Mouse (Mus musculus): Measurements from ENCODE around the gene Bag5. TPM values are rescaled to one million over a fixed set of nuclear protein-coding genes. Genes with fewer than 3 reads are reported as not detected.
"Not testable (repeated sequence)": the region's sequence is repeated elsewhere in the genome, so short reads cannot be mapped to it uniquely, and the experiment has no call there.

Bag5 gene
- polyA plus RNA-seq, 1 experiment from 2014 or later: 67.8 TPM

DNA sequence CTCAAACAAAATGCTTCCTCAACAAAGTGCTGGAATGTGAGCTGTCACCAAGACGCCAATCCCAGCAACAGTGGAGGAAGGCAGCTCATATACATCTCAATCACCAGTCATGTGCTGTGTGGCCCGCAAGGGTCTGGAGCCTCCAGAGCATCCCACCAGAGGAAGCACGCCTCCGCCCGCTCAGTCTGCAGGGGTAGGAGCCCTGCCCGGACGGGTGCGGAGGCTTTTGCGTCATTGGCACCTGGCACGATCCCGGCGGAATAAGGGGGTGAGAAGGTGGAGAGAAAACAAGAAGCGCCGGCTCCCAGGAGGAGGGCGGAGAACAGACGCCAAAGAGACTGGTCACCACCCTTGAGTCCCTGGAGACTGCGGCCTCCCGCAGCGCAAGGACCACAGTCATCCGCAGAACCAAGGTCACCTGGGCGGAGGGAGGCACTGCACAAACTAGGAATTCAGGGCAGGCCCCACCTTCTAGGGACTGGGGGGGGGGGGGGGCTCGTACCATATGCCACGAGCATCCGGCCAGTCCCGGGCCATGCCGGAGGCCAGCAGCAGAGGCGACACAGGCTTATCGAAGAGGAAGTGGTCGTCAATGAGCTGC lies 42.6 kb downstream of the Bag5 start:
- H3K27ac ChIP-seq (replicated peaks): peak overlapping the region; percentile 94
- WGBS: 3% methylated on average over 25 of the region's 29 CpGs
- peak overlapping the region; percentile 84 for H3K4me3 ChIP-seq
- peak overlapping the region; percentile 90 for H3K4me2 ChIP-seq
- no peaks in the 10 kb centered on the region for H3K9me3 ChIP-seq
- H3K27me3 ChIP-seq: no peaks in the 10 kb centered on the region
- peaks cover 40% of the 10 kb centered on the region for H3K4me1 ChIP-seq (replicated peaks)
- no peak for ATAC-seq (ENCODE audit: low FRiP score, low read depth)
- peak overlapping the region; percentile 98 for H3K9ac ChIP-seq
- peaks cover 6% of the 10 kb centered on the region; the same call in 1 of the 2 replicates for H3K36me3 ChIP-seq

DNA sequence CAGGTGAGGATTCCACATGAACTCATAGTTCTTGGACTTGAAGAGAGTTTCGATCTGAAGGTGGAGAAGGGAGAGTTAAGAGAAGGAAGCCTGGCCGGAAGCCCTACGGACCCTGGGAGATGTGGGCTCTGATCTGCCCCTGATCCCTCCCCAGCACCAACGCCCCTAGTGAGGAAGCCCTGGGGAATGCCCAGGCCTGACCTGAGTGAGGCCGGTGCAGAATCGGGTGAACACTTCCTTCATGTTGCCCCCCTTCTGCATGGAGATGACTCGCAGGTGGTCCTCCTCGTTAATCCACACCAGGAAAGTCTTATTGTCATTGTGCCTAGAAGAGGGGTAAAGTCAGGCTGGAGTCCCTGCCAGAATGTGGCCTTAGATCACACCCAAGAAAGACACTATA lies 43.1 kb downstream of the Bag5 start:
- Histone ChIP-seq H3K4me1 (replicated peaks) (peaks cover 40% of the 10 kb centered on the region), H3K4me2 (peak overlapping the region; percentile 90), H3K27ac (replicated peaks) (peak overlapping the region; percentile 94), H3K4me3 (peak overlapping the region; percentile 84), H3K9ac (peak overlapping the region; percentile 98), H3K27me3 (no peaks in the 10 kb centered on the region), H3K9me3 (no peaks in the 10 kb centered on the region), H3K36me3 (peaks cover 6% of the 10 kb centered on the region; the same call in 1 of the 2 replicates)
- 34% methylated on average over 8 of the region's 8 CpGs for WGBS
- ATAC-seq (ENCODE audit: low FRiP score, low read depth): no peak

DNA sequence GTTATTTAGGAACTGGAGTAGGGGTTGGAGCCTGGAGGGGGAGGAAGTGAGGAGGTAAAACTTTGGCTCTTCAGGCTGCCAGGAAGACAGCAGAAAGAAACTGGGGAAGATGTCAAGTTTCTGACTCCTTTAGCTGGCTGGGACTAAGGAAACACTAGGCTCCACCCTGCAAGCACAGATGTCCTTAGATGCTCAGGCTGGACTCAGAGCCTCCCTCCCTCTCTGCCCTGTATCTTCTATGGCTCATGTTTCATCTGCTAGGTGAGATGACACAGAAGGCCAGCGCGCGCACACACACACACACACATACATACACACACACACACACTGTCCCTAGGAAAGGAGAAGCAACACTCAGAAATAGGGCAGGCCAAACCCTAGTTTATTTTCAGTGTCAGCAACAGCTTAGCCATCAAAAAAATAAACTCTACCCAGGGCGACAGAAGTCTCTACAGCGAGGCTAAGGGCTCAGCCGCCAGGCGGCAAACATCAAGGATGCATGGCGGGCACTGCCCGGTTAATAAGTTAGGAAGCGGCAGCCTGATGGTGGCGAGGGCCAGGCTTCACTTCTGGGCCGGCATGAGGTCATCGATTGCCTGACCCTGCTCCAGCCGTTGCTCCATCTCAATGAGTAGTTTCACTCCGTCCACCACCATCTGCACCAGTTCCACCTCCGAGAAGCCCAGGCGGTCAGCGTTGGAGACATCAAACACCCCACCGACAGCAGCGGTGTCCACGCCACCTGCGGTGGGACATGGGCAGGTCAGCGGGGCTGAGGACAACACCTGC lies 43.9 kb downstream of the Bag5 start:
- ATAC-seq (ENCODE audit: low FRiP score, low read depth): no peak
- WGBS: 41% methylated on average over 23 of the region's 23 CpGs

DNA sequence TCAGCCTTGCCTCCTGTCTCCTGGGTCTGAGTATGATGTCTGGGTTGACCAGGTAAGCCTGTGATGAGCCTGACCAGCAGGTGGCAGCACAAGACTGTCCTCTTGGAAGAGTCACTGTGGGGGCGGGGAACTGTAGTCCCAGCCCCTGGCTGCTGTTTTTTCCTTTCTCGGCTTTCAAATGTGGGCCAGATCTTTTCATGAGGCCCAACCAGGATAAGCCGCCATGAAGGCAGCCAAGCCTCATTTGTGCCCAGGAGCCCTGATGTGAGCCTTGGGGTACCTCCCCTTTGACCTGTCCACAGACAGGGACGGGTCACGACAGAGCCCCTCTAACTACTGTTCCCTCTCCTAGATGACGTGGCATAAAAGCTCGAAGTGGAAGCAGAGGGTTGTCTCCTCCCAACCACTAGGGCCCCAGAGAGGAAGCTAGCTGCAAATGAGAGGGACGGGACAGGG lies 44.6 kb downstream of the Bag5 start:
- Histone ChIP-seq H3K4me2 (peak overlapping the region; percentile 90), H3K4me1 (replicated peaks) (peaks cover 40% of the 10 kb centered on the region), H3K27me3 (no peaks in the 10 kb centered on the region), H3K9ac (peak overlapping the region; percentile 98; the same call in 1 of the 2 replicates), H3K9me3 (no peaks in the 10 kb centered on the region), H3K27ac (replicated peaks) (peak overlapping the region; percentile 81), H3K4me3 (peak overlapping the region; percentile 84), H3K36me3 (peaks cover 6% of the 10 kb centered on the region; the same call in 1 of the 2 replicates)
- ATAC-seq (ENCODE audit: low FRiP score, low read depth): peak; percentile 52; the same call in 1 of the 2 replicates
- WGBS: under 1% methylated on average over 8 of the region's 8 CpGs

More for the DNA sequence above, 43.9 kb downstream of the Bag5 start:
- peak overlapping the region; percentile 98 for H3K9ac ChIP-seq
- peak overlapping the region; percentile 81 for H3K27ac ChIP-seq (replicated peaks)
- peak overlapping the region; percentile 90 for H3K4me2 ChIP-seq
- H3K36me3 ChIP-seq: peaks cover 6% of the 10 kb centered on the region; the same call in 1 of the 2 replicates
- peaks cover 40% of the 10 kb centered on the region for H3K4me1 ChIP-seq (replicated peaks)
- no peaks in the 10 kb centered on the region for H3K27me3 ChIP-seq
- H3K9me3 ChIP-seq: no peaks in the 10 kb centered on the region
- peak overlapping the region; percentile 84 for H3K4me3 ChIP-seq

DNA sequence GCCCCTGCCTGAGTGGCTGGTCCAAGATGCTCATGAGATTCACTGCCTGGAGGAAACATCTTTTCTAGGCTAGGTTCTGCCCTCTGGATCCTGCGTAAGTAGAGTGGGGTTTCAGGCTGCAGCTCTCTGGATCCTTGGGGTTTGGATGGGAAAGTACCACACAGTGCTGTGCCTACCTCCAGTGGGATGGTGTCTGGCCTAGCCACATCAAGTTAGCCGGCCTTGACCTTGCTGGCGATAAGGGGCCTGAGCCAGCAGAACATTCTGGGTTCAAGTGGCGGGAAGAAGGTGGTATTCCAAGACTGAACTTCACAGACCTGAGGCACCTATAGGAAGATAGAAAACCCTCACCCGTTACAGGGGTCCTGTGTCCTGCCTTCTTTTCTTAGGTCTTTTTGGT lies 45.6 kb downstream of the Bag5 start:
- ATAC-seq (ENCODE audit: low FRiP score, low read depth): no peak

DNA sequence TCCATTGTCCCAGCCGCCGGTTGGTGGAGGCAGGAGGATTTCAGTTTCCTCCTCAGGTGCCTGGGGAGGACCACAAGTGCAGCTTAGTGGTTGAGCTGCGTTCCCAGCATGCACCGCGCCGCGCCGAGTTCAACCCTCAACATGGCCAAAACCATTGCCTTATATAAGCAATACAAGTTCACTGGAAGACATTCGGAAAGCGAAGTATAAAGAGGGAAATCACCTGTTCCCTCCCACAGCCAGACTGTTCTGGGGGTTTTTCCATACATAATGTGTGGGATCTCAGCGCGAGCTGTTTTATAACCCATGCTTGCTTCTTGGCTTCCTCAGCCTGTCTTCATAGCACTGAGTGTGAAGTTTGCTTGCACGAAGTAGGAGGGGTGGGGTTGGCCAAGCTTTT lies 46.7 kb downstream of the Bag5 start:
- no peak for ATAC-seq (ENCODE audit: low FRiP score, low read depth)
- no peak overlapping the region for H3K27ac ChIP-seq (replicated peaks)
- 82% methylated on average over 13 of the region's 13 CpGs for WGBS

More for the DNA sequence above, 45.6 kb downstream of the Bag5 start:
- Histone ChIP-seq H3K4me2 (no peak overlapping the region), H3K27me3 (no peaks in the 10 kb centered on the region), H3K9me3 (no peaks in the 10 kb centered on the region), H3K4me3 (no peak overlapping the region), H3K27ac (replicated peaks) (no peak overlapping the region), H3K4me1 (replicated peaks) (peaks cover 34% of the 10 kb centered on the region), H3K36me3 (peaks cover 6% of the 10 kb centered on the region; the same call in 1 of the 2 replicates), H3K9ac (no peak overlapping the region)
- 94% methylated on average over 5 of the region's 5 CpGs for WGBS

DNA sequence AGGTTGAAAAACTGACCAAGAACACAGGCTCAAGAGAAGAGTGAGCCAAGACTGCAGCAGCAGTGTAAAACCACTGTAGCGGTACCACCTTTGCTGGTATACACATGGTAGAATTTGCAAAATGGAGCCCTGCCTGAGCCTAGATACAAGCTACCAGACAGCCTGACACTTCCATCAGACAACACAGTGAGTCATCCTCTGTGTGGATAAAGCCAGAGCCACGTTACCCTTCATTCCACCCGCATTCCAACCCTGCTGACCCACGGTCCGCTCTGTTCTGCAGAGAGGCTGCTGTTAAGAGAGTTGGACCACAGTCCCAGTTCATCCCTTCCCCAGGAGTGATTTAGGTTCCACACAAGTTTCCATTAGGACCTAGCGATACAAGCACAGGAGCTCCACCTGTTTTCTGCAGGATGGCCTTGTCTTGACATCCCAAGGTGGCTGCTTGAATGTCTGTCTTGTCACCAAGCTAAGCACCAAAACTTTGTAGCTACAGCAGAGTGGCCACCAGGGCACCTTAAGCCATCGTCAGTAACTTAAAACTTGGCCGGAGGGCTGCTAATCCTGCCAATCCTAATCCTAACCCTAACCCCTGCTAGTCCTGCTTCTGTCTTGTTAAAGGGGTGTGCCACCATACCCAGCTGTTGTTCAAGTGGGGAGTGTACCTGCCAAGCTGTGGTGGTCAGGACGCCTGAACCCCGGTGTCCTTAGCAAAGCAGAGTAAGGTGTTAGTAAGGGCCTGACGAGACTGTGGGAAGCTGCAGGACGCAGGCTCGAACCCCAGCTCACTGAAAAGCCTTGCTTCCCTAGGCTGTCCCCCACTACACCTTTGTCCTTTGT lies 47.8 kb downstream of the Bag5 start:
- Histone ChIP-seq H3K4me3 (no peak overlapping the region), H3K9me3 (no peaks in the 10 kb centered on the region), H3K4me1 (replicated peaks) (peaks cover 24% of the 10 kb centered on the region), H3K9ac (no peak overlapping the region), H3K36me3 (peaks cover 8% of the 10 kb centered on the region; the same call in 1 of the 2 replicates), H3K27me3 (no peaks in the 10 kb centered on the region), H3K27ac (replicated peaks) (no peak overlapping the region), H3K4me2 (no peak overlapping the region)
- no peak for ATAC-seq (ENCODE audit: low FRiP score, low read depth)
- 84% methylated on average over 13 of the region's 13 CpGs for WGBS

More for the DNA sequence above, 46.7 kb downstream of the Bag5 start:
- Histone ChIP-seq H3K4me3 (no peak overlapping the region), H3K4me1 (replicated peaks) (peaks cover 32% of the 10 kb centered on the region), H3K27me3 (no peaks in the 10 kb centered on the region), H3K36me3 (peaks cover 10% of the 10 kb centered on the region; the same call in 1 of the 2 replicates), H3K9me3 (no peaks in the 10 kb centered on the region), H3K4me2 (no peak overlapping the region), H3K9ac (no peak overlapping the region)

DNA sequence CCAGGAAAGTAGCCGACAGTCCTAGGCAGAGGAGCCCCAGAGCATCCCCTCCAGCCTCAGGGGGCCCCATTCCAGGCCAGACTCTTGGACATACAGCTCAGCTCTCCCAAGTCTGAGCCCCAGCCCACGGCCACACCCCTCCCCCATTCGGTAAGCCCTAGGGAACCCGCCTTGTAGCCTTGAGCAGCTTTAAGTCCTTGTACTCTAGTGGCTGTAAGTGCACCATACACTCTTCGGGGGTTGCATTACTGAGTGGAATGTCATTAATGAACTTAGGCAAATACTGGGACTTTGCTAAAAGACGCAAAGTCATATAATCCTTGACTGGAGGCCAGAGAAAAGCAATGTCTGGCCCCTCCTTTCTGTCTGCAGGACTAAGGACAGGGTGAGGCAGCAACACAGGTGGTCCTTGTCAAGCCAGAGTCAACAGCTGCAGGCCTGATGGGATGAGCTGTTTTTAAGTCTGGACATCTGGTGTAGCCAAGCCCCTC lies 48.9 kb downstream of the Bag5 start:
- H3K9ac ChIP-seq: no peak overlapping the region
- no peak overlapping the region for H3K27ac ChIP-seq (replicated peaks)
- H3K9me3 ChIP-seq: no peaks in the 10 kb centered on the region
- H3K27me3 ChIP-seq: no peaks in the 10 kb centered on the region
- no peak for ATAC-seq (ENCODE audit: low FRiP score, low read depth)
- H3K4me1 ChIP-seq (replicated peaks): peaks cover 14% of the 10 kb centered on the region
- H3K36me3 ChIP-seq: peaks cover 4% of the 10 kb centered on the region
- WGBS: 54% methylated on average over 6 of the region's 6 CpGs
- no peak overlapping the region for H3K4me2 ChIP-seq
- H3K4me3 ChIP-seq: no peak overlapping the region

DNA sequence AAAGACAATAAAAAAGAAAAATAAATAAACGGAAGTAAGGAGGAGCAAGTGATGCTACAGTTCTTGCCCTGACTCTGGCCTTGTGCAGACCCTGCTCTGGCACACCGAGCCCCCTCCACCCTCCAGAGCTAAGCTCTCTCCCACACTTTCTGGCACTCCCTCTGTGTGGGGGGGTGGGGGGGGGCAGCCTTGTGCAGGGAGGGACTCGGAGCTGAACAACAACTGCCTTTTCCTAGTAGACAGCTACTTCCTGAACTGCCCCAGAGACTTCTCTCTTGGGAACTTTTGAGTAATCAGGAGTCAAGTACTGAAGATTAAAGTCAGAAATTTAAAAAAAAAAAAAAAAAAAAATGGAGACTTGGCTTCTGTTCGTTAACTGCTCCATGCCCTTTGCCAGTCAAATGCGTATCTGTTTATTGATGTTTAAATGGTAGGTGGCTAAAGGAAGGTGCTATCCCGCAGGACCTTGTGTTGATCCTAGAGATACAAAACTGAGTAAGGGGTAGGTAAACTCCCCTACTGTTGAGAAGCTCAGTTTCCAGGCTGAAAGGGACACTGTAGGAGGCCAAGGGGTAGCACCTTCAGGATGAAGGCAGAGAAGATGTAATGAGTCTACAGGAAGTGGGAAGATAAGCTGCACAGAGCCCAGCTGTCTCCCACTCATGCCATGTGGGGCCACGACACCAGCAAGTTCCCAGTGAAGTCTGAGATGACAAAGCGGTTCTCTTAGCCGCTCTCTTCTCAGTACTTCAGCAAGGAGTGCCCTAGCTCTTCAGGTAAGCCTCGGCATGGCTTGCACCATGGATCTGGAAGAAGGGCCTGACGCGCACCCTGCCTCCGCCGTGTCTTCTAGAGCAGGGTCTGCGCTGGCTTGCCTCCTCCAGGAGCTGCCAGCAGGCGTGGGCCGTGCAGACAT lies 49.6 kb downstream of the Bag5 start:
- no peaks in the 10 kb centered on the region for H3K9me3 ChIP-seq
- H3K36me3 ChIP-seq: peaks cover 4% of the 10 kb centered on the region; the same call in 1 of the 2 replicates
- ATAC-seq (ENCODE audit: low FRiP score, low read depth): no peak
- H3K9ac ChIP-seq: no peak overlapping the region
- WGBS: 79% methylated on average over 17 of the region's 17 CpGs
- H3K4me1 ChIP-seq (replicated peaks): peaks cover 7% of the 10 kb centered on the region
- H3K4me2 ChIP-seq: no peak overlapping the region
- no peak overlapping the region for H3K27ac ChIP-seq (replicated peaks)
- no peaks in the 10 kb centered on the region for H3K27me3 ChIP-seq
- H3K4me3 ChIP-seq: no peak overlapping the region

DNA sequence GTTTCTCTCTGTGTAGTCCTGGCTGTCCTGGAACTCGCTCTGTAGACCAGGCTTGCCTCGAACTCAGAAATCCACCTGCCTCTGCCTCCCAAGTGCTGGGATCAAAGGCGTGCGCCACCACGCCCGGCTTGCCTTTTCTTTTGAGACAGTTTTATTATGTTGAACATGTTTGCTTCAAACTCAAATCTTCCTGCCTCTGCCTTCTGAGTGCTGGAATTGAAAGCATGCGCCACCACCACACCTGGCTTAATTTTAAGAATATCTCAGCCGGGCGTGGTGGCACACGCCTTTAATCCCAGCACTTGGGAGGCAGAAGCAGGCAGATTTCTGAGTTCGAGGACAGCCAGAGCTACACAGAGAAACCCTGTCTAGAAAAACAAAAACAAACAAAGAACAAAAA lies 51.5 kb downstream of the Bag5 start:
- peaks cover 18% of the 10 kb centered on the region for H3K36me3 ChIP-seq
- not testable (repeated sequence) for H3K4me2 ChIP-seq; H3K4me3 ChIP-seq; ATAC-seq (ENCODE audit: low FRiP score, low read depth); H3K4me1 ChIP-seq (replicated peaks); H3K9me3 ChIP-seq; H3K27ac ChIP-seq (replicated peaks); H3K9ac ChIP-seq; H3K27me3 ChIP-seq
- 97% methylated on average over 11 of the region's 11 CpGs for WGBS

DNA sequence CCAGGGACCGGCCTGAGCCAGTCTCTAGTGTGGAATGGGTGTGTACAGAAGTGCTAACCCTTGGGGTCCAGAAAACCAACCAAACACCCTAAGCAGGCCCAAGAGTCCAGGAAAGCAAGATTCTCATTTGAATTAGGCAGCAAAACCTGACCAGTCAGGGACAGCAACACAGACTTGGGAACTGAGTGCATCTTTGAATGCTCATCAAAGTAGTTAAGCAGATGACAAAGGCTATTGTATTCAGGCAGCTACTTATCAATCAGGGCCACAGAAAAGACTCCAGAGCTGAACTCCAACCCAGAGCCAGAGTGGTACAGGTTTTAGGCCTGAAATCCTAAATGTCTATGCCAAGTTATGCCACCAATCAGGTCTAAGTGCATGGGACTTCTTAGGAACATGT lies 52.4 kb downstream of the Bag5 start:
- 77% methylated on average over 1 of the region's 1 CpGs for WGBS
- Histone ChIP-seq H3K9ac (no peak overlapping the region), H3K4me3 (no peak overlapping the region), H3K27me3 (no peaks in the 10 kb centered on the region), H3K36me3 (peaks cover 25% of the 10 kb centered on the region), H3K9me3 (no peaks in the 10 kb centered on the region), H3K4me2 (no peak overlapping the region), H3K4me1 (replicated peaks) (0 out of 2 replicates have a peak, but pooled peaks cover 4% of the 10 kb centered on the region), H3K27ac (replicated peaks) (no peak overlapping the region)
- ATAC-seq (ENCODE audit: low FRiP score, low read depth): no peak

Measured in hindbrain, embryonic 15.5 days (tissue).